Mouse (Mus musculus): Measurements from ENCODE around the gene Map10.

Map10 gene

GRCm38 (mm10) chr8:125669700-125670195, at the start of gene Map10:
Map10 (plus strand) TSS chr8:125669818.
- DNase-seq, result peak; percentile 90

DNA sequence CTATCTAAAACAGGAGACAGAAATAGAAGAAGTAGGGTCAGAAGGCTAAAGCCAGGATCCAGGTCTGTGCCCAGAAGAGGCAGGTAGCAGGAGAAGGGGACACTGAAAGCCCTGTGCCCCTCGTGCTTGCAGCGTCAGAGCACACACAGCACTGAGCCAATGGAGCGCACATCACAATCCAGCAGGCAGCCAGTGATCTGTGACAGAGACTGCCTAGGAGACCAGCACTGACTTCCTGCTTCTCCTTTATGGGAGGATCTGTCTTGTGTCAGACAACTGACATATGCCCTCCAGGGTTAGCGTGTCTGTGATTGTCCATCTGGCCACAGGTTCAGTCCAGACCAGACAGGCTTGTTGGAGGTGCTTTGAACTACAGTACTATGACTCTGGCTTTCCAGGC, 49.3 kb upstream of the Map10 start:
- no peak for DNase-seq

DNA sequence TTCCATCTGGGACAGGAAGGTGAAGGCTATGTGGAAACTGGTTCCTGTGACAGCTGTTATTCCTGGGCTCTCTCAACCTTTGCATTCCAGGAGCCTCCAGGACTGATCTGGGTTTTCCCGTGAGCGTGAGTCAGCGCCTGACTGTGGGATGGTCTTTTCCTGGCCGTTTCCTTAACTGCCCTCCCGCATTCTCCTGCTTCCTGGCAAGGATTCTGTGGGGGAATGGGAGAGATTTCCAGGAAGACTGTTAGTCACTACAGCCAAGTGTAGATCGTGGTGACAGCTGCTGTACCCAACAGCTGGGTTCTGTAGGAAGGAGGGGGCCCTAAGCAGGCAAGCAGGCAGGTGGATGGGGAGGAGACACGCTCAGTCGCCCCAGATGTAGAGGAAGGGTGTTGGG, 45.3 kb upstream of the Map10 start:
- no peak for DNase-seq

DNA sequence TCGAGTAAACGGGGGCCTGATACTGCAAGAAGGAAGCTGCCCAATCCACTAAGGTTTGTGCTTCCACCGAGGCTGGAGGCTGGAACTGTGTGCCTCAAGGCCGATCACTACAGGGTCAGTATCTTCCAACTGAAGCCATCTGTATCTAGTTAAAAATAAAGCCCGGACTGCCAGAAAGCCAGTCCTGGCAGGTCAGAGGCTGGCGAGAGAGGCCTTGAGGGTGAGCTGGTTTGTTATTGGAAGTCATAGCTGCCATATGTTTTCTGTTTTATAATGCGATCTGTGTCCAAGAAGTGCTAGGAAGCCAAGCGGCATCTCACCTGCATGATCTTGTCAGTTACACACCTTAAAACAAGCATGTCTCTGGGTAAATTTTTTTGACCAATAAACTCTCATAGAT, 43.2 kb upstream of the Map10 start:
- no peak for DNase-seq

GRCm38 (mm10) chr8:125628834-125629233, 40.8 kb upstream of the Map10 start:
- DNase-seq, result no peak

GRCm38 (mm10) chr8:125638411-125639058, 31.1 kb upstream of the Map10 start:
- no peak for DNase-seq

GRCm38 (mm10) chr8:125639631-125640030, 30.0 kb upstream of the Map10 start:
- DNase-seq, result no peak

DNA sequence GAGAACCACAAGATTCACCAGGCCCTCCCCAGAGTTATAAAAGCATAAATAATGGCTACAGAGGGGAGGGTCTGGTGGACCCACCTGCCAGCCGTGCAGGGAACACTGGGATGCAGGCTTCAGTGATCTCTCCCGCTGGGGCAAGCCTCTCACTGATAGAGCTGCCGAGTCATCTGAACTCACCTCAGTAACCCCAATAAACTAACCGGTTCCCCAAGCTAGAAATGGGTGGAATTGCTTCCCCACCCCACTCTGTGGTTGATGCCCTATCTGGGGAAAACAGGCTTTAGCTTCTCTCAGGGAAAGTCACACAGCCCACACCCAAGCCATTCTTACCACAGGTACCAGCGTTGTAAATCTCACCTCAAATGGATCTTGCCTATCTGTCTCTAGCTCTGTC, 28.9 kb upstream of the Map10 start:
- DNase-seq, result no peak

DNA sequence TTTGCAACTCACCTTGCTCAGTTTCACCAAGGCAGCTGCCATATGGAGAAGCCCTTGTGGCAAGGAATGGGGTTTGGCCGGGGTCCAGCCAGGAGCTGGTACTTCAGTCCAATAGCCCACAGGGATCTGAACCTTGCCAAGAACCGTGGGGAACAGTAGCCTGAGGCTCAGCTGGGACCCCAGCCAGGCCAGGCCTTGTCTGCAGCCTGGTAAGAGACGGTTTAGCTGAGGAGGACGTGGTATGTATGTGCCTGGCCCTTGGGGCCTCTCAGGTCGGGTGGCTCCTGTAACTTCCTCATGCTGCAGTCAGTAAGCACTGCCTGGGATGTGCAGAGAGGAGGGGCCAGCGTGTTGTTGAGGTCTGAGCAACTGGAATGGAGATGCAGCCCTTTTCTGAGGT, 27.8 kb upstream of the Map10 start:
- DNase-seq, result no peak

DNA sequence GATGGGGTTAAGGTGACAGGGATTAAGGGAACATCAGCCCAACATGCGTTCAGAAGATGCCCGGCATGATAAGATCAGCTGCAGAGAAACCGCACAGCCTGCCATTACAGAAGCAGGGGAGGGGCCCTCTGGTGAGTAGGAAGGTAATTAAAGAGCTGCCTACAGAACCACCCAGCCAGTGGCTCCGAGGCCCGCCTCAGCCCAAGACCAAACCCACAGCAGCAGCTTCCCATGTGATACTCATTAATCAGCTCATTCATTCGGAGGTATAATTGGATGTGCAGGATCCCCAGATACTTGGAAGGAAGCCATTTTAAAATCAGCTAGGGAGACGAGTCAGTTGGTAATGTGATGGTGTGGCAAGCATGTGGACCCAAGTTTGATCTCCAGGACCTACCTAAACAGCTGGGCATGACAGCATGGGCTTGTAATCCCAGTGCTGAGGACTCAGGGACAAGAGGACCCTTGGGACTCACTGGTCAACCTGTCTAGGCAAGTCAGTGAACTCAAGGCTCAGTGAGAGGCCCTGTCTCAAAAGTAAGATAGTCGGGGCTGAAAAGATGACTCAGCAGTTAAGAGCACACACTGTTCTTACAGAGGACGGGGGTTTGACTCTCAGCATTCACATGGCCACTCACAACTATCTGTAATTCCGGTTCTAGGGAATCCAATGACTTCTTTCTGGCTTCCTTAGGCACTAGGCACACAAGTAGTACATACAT, 23.7 kb upstream of the Map10 start:
- DNase-seq, result no peak

- no peak for DNase-seq
Measured at GRCm38 (mm10) chr8:125649447-125649846, 20.2 kb upstream of the Map10 start.

DNA sequence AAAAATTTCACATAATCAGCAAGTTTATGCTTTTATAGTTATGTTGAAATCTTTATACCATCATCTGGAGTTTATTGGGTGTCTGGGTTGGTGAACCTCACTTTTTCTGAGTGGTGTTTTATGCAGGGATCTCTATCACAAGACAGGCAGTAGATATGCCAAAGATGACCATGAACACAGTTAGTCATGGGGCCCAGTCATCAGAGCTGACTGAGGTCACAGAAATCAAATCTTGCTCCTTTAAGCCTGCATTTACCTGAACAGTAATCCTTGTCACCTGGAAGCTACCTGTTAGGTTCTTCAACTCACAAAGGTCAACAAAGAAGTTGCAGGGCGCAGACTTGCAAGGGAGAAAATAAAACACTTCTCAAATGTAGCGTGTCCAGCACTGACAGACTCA, 14.8 kb upstream of the Map10 start:
- no peak for DNase-seq

DNA sequence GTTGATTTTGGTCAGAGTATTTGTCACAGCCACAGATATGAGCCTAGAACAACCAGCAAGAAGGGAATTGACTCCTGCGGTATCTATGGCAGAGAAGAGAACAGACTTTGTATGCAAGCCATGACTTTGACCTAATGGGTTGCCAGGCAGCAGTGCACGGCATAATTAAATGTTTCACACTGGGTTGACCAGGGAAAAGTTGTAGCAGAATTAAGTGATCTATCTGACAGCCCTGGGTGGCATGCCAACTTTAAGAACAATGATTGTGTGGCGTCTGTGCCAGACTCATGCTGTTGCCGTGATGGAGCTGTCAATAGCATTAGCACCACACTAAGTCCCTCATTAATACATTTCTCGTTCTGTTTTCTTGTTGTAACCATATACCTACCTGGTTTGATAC, 11.1 kb upstream of the Map10 start:
- DNase-seq, result no peak

GRCm38 (mm10) chr8:125658926-125659325, 10.7 kb upstream of the Map10 start:
- DNase-seq, result no peak

DNA sequence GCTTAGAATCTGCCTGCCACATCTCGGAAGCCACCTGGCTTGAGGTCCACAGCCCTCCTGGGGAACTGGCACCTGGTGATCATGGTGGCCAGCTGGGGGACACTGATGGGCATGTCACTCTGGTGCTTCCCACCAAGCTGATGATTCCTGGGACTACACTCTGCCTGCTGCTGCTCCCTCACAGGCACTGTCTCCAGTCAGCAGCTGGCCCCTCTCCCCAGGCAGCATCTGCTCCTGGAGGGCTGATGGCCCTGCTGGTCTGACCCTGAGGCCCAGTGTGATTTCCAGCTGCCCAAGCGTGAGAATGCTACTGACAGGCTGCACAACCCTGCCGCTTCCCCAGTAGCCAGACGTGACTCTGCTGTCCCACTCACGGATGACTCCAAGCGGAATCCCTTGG, 9.2 kb upstream of the Map10 start:
- no peak for DNase-seq

DNA sequence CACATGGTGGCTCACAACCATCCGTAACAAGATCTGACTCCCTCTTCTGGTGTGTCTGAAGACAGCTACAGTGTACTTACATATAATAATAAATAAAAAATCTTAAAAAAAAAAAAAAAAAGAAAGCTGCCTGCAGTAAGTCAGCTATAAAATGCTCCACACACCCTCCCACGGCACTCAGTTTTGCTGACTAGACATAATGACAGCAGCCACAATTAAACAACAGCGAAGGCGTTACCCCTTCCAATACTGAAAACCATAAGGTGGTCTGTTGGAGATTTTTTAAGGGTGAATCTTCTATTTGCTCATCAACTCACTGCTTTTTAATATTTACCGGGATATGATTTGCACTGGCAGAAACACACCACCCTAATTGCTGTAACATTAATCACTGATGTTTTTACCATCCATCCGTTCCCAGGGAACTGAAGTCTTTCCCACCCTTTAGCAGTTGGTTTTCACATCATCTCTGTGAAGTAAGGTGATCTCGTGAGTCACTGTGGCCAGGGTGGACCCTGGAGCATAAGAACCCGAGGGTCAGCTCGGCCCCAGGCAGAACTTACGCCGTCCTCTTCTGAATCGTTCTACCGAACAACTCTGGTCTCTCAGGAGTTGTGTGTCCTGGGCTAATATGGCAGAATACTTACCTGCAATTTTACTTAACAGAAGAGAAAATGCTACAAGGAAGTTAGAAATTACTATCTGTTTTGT, 7.5 kb upstream of the Map10 start:
- DNase-seq, result no peak

DNA sequence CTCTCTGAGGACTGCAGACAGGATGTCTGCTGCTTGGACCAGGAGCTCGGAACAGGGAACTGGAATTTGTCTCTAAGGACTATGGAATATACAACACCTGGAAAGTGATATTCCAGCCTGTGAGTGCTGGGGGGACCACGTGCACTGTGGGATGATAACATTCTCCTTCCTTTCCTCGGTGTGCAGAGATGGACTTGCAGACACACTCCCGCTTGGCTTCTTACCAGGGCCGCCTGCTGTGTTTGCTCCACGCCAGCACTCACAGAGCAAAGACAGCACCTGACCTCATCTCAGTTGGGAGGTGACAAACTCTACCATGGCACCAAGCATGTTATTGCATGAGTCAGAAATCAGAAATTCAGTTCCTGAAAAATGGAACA, 7.0 kb upstream of the Map10 start:
- no peak for DNase-seq

- DNase-seq, result no peak
Measured at GRCm38 (mm10) chr8:125665183-125665875, 4.3 kb upstream of the Map10 start.

- no peak for DNase-seq
Measured at GRCm38 (mm10) chr8:125665876-125666186, 3.8 kb upstream of the Map10 start.

- no peak for DNase-seq
Measured at GRCm38 (mm10) chr8:125666201-125666600, 3.4 kb upstream of the Map10 start.

GRCm38 (mm10) chr8:125667248-125667647, 2.4 kb upstream of the Map10 start:
- DNase-seq, result peak; percentile 28

DNA sequence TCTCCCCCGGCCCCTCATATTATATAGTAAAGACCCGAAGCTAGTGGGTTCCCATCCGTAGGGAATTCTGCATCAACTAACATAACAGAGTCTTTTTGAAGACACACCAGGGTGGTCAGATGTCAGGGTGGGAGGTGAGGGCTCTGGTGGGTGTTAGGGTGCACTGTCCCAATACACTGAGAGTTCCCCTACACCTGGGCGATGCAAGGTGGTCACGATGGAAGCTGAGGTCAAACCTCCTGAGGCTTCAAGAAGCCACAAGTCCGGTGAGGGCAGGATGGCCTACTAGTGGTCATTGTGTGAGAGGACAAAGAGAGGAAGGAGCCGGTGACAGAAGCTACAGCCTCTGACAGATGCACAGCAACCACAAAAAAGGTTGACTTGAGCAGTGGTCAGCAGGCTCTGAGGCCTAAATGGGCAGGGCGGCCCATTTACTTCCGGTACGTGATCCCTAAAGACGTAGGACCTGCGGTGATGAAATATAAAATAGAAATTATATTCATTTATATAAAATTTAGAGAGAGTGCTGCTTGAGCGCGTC, 389 bp upstream of the Map10 start:
- DNase-seq, result no peak

- no peak for DNase-seq
Measured at GRCm38 (mm10) chr8:125670420-125670819, 802 bp downstream of the Map10 start.

Measured in thymus, postnatal 14 days (tissue).